26 mouse cellular contexts compared by ENCODE assay signal in genomic region chr1:39471298-39471902, GRCm38 (mm10). TPM values are rescaled to one million over a fixed set of nuclear protein-coding genes. Genes with fewer than 3 reads are reported as not detected.
DNase-seq lines count a peak whose midpoint lies in the region; ATAC-seq and TF ChIP-seq lines count a peak whose summit lies in the region.
"Had no signal": no experiment of that assay in that cellular context is flagged by ENCODE, and none has a peak within 500 bp of the region (broad histone marks: within the 10 kb centered on the region; RNA-seq: fewer than 3 reads in every experiment).

No protein-coding gene starts in this region.

- H3K4me1 ChIP-seq in lung, postnatal 0 days (ENCODE audit: insufficient read depth, low read depth, low read length) = peaks cover 2% of the 10 kb centered on the region; the same call in 1 of the 2 replicates
- peaks cover 56% of the 10 kb centered on the region for H3K4me1 ChIP-seq in liver, embryonic 12.5 days
- peaks cover 31% of the 10 kb centered on the region for H3K4me1 ChIP-seq in liver, postnatal 0 days (ENCODE audit: insufficient read depth)
- no peaks in the 10 kb centered on the region for H3K4me1 ChIP-seq in forebrain, embryonic 13.5 days
- H3K4me1 ChIP-seq: embryonic facial prominence, embryonic 12.5 days; forebrain, embryonic 15.5 days; limb, embryonic 13.5 days; midbrain, embryonic 13.5 days had no signal

- no peaks in the 10 kb centered on the region for H3K27me3 ChIP-seq in lung, postnatal 0 days (replicated peaks; ENCODE audit: insufficient read depth, low read length)
- H3K27me3 ChIP-seq in liver, embryonic 12.5 days (replicated peaks) = no peaks in the 10 kb centered on the region
- no peaks in the 10 kb centered on the region for H3K27me3 ChIP-seq in liver, postnatal 0 days (ENCODE audit: insufficient read depth, low read length)
- peaks cover 1% of the 10 kb centered on the region; the same call in 1 of the 2 replicates for H3K27me3 ChIP-seq in forebrain, embryonic 13.5 days
- H3K27me3 ChIP-seq: forebrain, embryonic 15.5 days; heart, embryonic 13.5 days; limb, embryonic 13.5 days; midbrain, embryonic 13.5 days had no signal

- TF ChIP-seq CTCF in lung, postnatal 0 days (IDR thresholded peaks at IDR 0.05) = no peak
- TF ChIP-seq CTCF in liver, postnatal 0 days (IDR thresholded peaks at IDR 0.05; ENCODE audit: low read depth) = no peak

- no peak overlapping the region for H3K4me2 ChIP-seq in lung, postnatal 0 days (replicated peaks; ENCODE audit: low read depth, low read length)
- peak overlapping the region; percentile 50 for H3K4me2 ChIP-seq in liver, embryonic 12.5 days
- peak overlapping the region; percentile 40 for H3K4me2 ChIP-seq in liver, postnatal 0 days (ENCODE audit: low read depth, low read length)
- no peak overlapping the region for H3K4me2 ChIP-seq in forebrain, embryonic 13.5 days
- H3K4me2 ChIP-seq: embryonic facial prominence, embryonic 12.5 days; forebrain, embryonic 15.5 days; heart, embryonic 13.5 days; hindbrain, embryonic 14.5 days; limb, embryonic 13.5 days; midbrain, embryonic 13.5 days had no signal

- H3K36me3 ChIP-seq in lung, postnatal 0 days (ENCODE audit: insufficient read depth, low read length) = no peaks in the 10 kb centered on the region
- H3K36me3 ChIP-seq in liver, embryonic 12.5 days = peaks cover 3% of the 10 kb centered on the region; the same call in 1 of the 2 replicates
- H3K36me3 ChIP-seq in liver, postnatal 0 days (replicated peaks; ENCODE audit: insufficient read depth, low read length) = peaks cover 11% of the 10 kb centered on the region
- H3K36me3 ChIP-seq in forebrain, embryonic 13.5 days (ENCODE audit: poor library complexity, severe bottlenecking) = no peaks in the 10 kb centered on the region
- H3K36me3 ChIP-seq: embryonic facial prominence, embryonic 12.5 days; forebrain, embryonic 15.5 days; limb, embryonic 13.5 days; midbrain, embryonic 13.5 days had no signal

- H3K4me3 ChIP-seq in lung, postnatal 0 days (ENCODE audit: low read depth, low read length) = no peak overlapping the region
- H3K4me3 ChIP-seq in liver, embryonic 12.5 days = no peak overlapping the region
- no peak overlapping the region for H3K4me3 ChIP-seq in liver, postnatal 0 days (ENCODE audit: low read depth, low read length)
- H3K4me3 ChIP-seq in forebrain, embryonic 13.5 days = no peak overlapping the region
- H3K4me3 ChIP-seq: embryonic facial prominence, embryonic 12.5 days; forebrain, embryonic 15.5 days; heart, embryonic 13.5 days; layer of hippocampus, adult 2 months; limb, embryonic 13.5 days; megakaryocyte, embryonic 14.5 days; midbrain, embryonic 13.5 days had no signal

- H3K27ac ChIP-seq in lung, postnatal 0 days (ENCODE audit: low read length) = no peak overlapping the region
- peak overlapping the region; percentile 54; the same call in 1 of the 2 replicates for H3K27ac ChIP-seq in liver, embryonic 12.5 days
- H3K27ac ChIP-seq in liver, postnatal 0 days (ENCODE audit: low read depth) = peak overlapping the region; percentile 81
- H3K27ac ChIP-seq in forebrain, embryonic 13.5 days = no peak overlapping the region
- H3K27ac ChIP-seq: embryonic facial prominence, embryonic 12.5 days; forebrain, embryonic 15.5 days; heart, embryonic 13.5 days; hindbrain, embryonic 14.5 days; layer of hippocampus, adult 2 months; limb, embryonic 13.5 days; midbrain, embryonic 13.5 days had no signal

- H3K9me3 ChIP-seq in lung, postnatal 0 days (ENCODE audit: low read length) = no peaks in the 10 kb centered on the region
- 0 out of 2 replicates have a peak, but pooled peaks cover 7% of the 10 kb centered on the region for H3K9me3 ChIP-seq in liver, embryonic 12.5 days (replicated peaks)
- H3K9me3 ChIP-seq in liver, postnatal 0 days (ENCODE audit: low read length) = peaks cover 3% of the 10 kb centered on the region; the same call in 1 of the 2 replicates
- H3K9me3 ChIP-seq in forebrain, embryonic 13.5 days (replicated peaks) = no peaks in the 10 kb centered on the region
- H3K9me3 ChIP-seq: embryonic facial prominence, embryonic 12.5 days; forebrain, embryonic 15.5 days; limb, embryonic 13.5 days had no signal

- DNase-seq in lung, postnatal 0 days (ENCODE audit: low spot score) = no peak
- no peak for DNase-seq in lung, postnatal 36 days
- peak; percentile 47 for DNase-seq in liver, postnatal 0 days
- no peak for DNase-seq in right cerebral cortex, postnatal 36 days (ENCODE audit: low spot score in 2 of 2)
- DNase-seq in yolk sac, embryonic 10.5 days (ENCODE audit: low spot score) = no peak
- DNase-seq: adrenal gland, postnatal 10 days; cerebellum, adult 8-10 months; cerebellum, postnatal 36 days; gastrocnemius, postnatal 36 days; heart, adult 18-20 months; heart, postnatal 10 days; kidney, adult 18-20 months; kidney, postnatal 36 days; lung, adult 2 months; lung, postnatal 4 days; right cerebral cortex, postnatal 14 days had no signal

- 0 out of 2 replicates have a peak, but pooled peaks have one; percentile 8 for ATAC-seq in lung, postnatal 0 days
- peak; percentile 85 for ATAC-seq in liver, embryonic 12.5 days
- peak; percentile 83 for ATAC-seq in liver, postnatal 0 days
- no peak for ATAC-seq in forebrain, embryonic 13.5 days
- ATAC-seq: forebrain, embryonic 15.5 days; midbrain, embryonic 13.5 days had no signal

- no peak for TF ChIP-seq EP300 in lung, postnatal 0 days (IDR thresholded peaks at IDR 0.05)
- TF ChIP-seq EP300 in liver, postnatal 0 days (IDR thresholded peaks at IDR 0.05; ENCODE audit: low read depth) = no peak

- no peak overlapping the region for H3K9ac ChIP-seq in lung, postnatal 0 days (replicated peaks; ENCODE audit: low read depth)
- 0 out of 2 replicates have a peak overlapping the region, but pooled peaks have one; percentile 14 for H3K9ac ChIP-seq in liver, embryonic 12.5 days
- H3K9ac ChIP-seq in liver, postnatal 0 days (replicated peaks) = peak overlapping the region; percentile 42; the same call in 1 of the 2 replicates
- H3K9ac ChIP-seq in forebrain, embryonic 13.5 days = no peak overlapping the region
- H3K9ac ChIP-seq: embryonic facial prominence, embryonic 12.5 days; forebrain, embryonic 15.5 days; heart, embryonic 13.5 days; hindbrain, embryonic 14.5 days; limb, embryonic 13.5 days; midbrain, embryonic 13.5 days had no signal

- 47% methylated on average over 9 of the region's 9 CpGs for WGBS in lung, postnatal 0 days
- WGBS in liver, embryonic 12.5 days (ENCODE audit: insufficient replicate concordance) = 30% methylated on average over 9 of the region's 9 CpGs
- 31% methylated on average over 9 of the region's 9 CpGs for WGBS in liver, postnatal 0 days (ENCODE audit: insufficient replicate concordance)
- WGBS in forebrain, embryonic 13.5 days = 80% methylated on average over 9 of the region's 9 CpGs

RNA-seq across cellular contexts. Expression of gene Tbc1d8, which starts 7.2 kb away (rescaled TPM):
- 14.5 and 18.0 TPM in 2 replicates for polyA plus RNA-seq in lung, postnatal 0 days (2015; fragmentation: Nextera tagmentation; extraction: Ambion mirVana)
- 4.9 and 5.0 TPM in 2 replicates for polyA plus RNA-seq in liver, embryonic 12.5 days (2016; fragmentation: Nextera tagmentation; extraction: Ambion mirVana)
- polyA plus RNA-seq in liver, postnatal 0 days (2015; fragmentation: Nextera tagmentation; extraction: Ambion mirVana) = 7.2 and 8.8 TPM in 2 replicates
- 6.1 and 6.9 TPM in 2 replicates for polyA plus RNA-seq in forebrain, embryonic 13.5 days (2015; fragmentation: Nextera tagmentation; extraction: Ambion mirVana)

Comparison
In these comparisons a context has a peak if more than half of its experiments do, and no peak if none do; other contexts are left out.
1. H3K27ac ChIP-seq: peak in liver, embryonic 12.5 days (single experiment) and liver, postnatal 0 days (single experiment); none in lung, postnatal 0 days (single experiment) and forebrain, embryonic 13.5 days (single experiment).
2. H3K4me2 ChIP-seq: peak in liver, embryonic 12.5 days (single experiment) and liver, postnatal 0 days (single experiment); none in lung, postnatal 0 days (single experiment) and forebrain, embryonic 13.5 days (single experiment).
3. H3K9ac ChIP-seq: peak in liver, embryonic 12.5 days (single experiment) and liver, postnatal 0 days (single experiment); none in lung, postnatal 0 days (single experiment) and forebrain, embryonic 13.5 days (single experiment).